Mouse (Mus musculus) gastrocnemius, adult 18-20 months (tissue): ENCODE measurements around the gene Wfdc16. TPM values are rescaled to one million over a fixed set of nuclear protein-coding genes. Genes with fewer than 3 reads are reported as not detected.
A peak's percentile ranks its signal among the peaks of the same experiment; 100 is the strongest.

Source experiments
- DNase-seq: peaks from one replicate; pipeline ENCODE4 v3.0.0; 2021; ENCODE audit warnings: low spot score
- long read RNA-seq, 2 experiments: library from polyadenylated mRNA; stranded (forward); transcript quantifications; one replicate each; pipeline ENCODE4 v2.0.0; 2021
- total RNA-seq, 2 experiments: library from RNA; stranded (reverse); gene quantifications; 2 replicates each; pipeline ENCODE4 v1.2.3; 2021

Wfdc16 gene
- total RNA-seq = not detected
- long read RNA-seq, experiment 1 = 0 reads
- long read RNA-seq, experiment 2 = 0 reads

DNA sequence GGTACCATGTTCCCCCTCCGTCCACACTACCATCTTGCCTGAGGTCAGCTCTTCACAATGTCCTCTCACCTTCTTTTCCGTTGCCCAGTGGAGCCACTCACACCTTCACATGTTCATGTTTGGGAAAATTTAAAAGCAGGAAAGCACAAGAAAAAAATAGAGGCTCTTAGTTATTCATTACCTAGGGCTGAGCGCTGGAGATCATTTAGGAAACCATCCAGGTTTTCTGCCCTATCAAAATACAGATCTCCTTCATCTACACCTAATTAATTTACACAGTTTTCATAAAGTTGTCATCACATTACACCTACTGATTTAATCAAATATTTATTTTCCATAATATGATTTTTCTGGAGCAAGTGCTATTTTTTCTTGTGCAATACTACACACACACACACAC, at the start of gene Wfdc16:
Gene Wfdc16 (minus strand): TSS at position 101 of the 400 bp plus-strand sequence.
- DNase-seq = no peak

DNA sequence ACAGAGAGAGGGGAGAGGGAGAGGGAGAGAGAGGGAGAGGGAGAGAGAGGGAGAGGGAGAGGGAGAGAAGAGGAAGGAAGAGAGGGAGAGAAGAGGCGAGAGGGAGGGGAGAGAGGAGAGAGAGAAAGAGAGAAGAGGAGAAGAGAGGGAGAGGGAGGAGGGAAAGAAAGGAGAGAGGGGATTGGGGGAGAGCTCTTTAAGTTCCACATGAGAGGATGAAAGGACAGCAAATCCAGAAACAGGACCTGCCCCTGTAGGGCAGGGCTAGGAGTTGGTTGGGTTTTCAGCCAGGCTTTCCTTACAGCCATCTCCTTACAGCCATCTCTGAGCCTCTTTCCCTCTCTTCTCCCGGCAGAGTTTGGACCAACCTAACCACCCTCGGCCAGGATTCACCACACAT, 46.2 kb upstream of the Wfdc16 start, which contains the start of gene Wfdc13:
Gene Wfdc13 (plus strand): TSS at position 301 of the 400 bp plus-strand sequence.
- DNase-seq = no peak

DNA sequence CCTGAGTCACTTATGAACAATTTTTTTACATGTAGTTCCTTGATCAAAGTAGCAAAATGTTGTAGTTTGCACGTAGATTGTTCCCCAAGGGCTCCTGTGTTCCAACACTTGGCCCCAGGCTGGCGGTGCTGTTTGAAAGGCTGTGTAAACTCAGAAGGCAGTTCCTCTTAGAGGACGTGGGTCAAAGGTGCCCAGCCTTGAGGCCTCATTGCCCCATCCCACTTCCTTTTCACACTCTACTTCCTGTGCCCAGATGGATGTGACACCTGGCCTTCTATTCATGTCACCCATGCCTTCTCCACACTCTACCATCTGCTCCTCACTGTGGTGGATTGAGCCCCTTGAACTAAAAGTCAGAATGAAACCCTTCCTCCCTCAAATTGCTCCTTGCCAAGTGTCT, 41.3 kb upstream of the Wfdc16 start:
- no peak for DNase-seq

DNA sequence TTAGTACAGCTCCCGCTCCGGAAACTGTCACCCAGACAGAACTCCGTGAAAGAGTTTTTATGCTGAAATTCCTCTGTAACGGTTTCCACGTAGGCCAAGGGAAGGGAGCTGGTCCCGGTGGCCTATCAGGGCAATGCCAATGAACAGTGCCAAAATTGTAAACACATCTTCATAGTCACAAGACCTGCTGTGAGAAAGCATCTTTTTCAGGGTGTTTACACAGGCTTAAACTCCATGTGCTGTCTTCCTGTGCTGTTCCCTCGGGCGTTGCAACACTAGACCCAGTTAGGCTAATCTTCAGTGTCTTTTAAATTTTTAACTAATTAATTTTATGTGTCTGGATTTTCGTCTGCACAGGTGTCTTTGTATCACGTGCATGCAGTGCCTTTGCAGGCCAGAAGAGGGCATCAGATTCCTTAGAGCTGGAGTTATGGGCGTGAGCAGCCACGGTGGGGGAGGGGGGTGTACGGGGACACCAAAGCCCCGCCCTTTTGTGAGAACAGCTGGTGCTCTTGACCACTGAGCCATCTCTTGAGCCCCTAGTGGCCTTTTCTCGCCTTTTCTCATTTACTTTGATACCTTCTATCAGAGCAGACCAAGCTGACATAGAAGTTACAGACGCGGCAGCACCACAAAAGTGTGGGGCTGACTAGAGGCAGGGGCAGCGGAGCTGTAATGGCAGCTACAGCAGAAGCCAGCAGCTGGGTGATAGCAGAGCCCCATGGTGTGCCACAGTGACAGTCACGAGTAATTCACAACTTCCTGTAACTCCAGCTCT, 40.4 kb upstream of the Wfdc16 start:
- DNase-seq = peak; percentile 62

DNA sequence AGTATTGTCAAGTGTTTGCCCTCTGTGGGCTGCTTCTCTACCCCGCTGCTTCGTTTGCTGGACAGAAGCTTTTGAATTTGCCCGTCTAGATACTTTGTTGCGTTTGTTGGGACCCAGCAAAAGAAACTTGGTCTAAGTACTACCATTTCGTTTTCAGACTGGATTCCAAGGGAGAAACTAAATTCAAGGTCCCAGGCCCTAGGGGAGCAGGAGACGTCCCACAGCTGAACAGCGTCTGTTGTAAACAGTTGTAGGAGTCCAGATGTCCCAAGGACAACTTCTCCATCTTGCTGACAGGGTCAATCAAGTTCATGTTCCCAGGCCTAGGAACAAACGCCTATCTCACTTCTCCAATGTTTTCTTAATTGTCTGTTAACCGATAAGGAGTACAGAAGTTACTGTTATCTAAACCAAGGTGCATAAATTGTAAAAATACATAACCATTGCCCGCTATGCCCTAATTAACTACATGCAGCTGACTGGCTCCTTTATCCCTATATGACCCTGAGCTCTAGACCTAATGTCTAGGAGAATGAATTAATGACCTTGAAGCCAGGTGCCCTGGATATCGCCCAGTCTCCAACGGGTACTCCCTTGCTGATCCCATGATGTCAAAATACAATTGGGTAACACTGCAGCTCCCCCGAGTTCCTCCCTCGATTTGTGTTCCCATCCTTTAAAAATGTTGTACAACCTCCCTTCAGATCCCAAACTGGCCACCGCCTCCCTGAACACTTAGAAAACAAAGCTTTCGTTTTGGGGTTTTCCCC, 38.5 kb upstream of the Wfdc16 start:
- DNase-seq = no peak

DNA sequence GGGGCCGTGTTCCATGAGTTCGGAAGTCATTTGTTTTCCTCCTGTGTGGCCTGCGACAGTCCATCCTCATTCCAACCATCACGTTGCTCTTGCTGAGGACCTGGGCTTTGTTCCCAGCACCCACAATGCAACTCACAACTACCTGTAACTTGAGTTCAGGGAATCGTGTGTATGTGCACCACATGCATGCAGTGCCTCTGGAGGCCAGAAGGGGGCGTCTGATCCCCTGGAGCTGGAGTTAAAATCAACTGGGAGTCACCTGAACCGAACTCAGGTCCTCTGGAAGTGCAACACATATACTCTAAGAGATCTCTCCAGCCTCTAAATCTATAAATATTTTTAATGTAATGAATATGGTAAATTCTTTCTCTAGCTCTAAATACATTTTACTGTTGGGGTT, 37.5 kb upstream of the Wfdc16 start:
- DNase-seq = no peak

DNA sequence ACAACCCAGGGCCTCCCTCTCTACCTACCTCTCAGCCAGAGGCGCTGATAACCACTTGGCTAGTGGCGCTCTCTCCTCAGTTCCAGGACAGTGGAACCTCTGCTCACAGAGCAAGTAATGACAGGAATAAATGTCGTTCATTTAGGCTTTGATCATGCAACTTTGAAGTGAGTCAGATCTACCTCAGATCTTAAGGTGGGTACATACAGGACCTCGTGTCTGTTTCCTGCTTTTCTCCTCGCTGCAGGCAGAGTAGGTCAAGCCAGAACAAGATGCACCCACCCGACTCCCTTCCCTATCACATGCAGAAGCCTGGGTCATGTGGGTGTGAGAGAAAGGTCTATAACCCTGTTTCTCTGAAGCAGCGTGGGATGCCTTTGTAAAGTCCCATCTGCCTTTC, 35.4 kb upstream of the Wfdc16 start, which contains the start of gene Wfdc11:
Gene Wfdc11 (minus strand): TSS at position 101 of the 400 bp plus-strand sequence.
- DNase-seq = no peak

DNA sequence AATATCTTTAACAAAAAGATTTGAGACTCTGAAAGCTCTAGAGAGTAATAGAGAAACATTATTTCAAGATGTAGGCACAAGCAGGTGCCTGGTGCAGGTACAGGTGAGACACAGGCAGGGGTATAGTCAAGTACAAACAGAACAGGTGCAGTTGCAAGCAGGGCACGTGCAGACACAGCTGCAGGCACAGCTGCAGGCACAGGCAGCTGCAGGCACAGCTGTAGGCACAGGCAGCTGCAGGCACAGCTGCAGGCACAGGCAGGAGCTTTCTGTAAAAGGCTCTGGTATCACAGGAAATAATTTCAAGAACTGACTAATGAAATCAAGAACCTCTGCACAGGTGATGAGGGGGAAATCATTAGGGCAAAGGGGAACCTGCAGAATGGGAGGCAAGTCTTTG, 32.3 kb upstream of the Wfdc16 start:
- DNase-seq = no peak

DNA sequence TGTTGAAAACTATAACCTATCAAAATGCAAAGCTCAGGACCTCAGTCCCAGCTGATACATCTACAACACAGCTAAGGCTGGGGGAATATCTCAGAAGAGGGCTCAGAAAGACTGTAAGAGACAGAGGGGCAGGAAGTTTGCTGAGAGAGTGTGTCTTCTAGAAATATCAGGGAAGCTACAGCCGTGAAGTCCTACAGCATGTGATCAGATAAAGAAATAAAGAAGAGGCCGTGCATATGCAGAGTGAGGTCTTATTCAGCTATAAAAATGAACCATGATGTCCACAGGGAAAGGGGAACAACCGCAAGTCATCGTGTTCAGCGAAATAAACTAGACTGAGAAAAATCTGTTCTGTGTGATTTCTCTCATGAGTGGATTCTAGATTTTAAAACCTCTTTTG, 31.7 kb upstream of the Wfdc16 start:
- DNase-seq = no peak

DNA sequence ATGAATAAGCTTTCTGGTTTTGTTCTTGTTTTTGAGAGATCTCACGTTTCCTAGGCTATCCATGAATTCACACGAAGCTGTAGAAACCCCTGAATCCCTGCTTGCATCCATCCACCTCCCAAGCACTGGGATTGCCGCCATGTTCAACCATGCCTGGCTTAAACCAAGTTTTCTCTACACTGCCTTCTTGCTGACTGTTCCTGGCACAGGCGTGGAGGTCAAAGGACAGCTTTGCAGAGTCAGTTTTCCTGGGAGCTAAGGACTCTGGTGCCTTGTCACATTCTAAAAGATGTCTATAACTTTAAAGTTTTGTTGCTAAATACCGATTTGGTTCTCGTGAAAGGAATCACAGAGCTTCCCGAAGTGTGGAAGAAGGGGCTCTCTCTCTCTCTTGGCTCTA, 26.3 kb upstream of the Wfdc16 start:
- no peak for DNase-seq

DNA sequence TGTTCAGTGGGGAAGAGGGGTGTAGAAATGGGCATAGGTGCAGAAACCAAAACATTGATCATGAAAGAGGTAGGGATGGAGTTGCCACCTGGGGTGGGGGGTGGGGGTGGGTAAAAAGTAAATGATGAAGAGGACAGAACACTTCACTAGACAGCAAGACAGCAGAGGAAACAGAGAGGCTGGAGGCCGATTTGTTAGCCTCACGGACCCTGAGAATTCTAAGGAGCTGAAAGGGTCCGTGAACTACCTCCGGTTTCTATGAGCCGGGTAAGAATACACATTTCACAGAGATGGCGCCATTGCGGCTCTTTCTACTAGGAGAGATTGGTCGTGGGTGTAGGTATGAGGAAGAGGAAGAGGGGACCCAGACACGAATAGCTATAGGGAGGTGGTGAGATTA, 17.9 kb upstream of the Wfdc16 start, which contains the start of gene Wfdc9:
Gene Wfdc9 (minus strand): TSS at position 101 of the 400 bp plus-strand sequence.
- DNase-seq = no peak

DNA sequence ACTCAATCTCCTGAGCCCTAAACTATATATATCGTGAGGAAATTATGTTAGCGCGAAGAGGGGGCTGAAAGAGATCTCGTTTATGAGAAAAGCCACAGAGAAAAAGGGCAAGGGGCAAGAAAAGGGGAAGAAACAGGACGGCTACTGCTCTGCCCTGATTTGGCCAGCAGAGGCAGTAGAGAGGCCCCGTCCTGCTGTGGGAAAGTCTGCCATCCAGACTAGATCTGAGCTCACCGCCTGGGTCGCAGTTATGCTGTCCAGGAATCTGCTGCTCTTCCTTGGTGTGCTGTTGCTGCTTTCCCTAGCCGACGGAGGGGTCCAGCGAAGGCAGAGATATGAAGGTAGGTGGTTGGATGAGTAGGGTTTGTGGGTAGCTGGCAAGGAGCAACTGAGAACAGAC, 17.3 kb upstream of the Wfdc16 start, which contains the start of gene Wfdc10:
Gene Wfdc10 (plus strand): TSS at position 189 of the 400 bp plus-strand sequence.
- DNase-seq = peak; percentile 17

DNA sequence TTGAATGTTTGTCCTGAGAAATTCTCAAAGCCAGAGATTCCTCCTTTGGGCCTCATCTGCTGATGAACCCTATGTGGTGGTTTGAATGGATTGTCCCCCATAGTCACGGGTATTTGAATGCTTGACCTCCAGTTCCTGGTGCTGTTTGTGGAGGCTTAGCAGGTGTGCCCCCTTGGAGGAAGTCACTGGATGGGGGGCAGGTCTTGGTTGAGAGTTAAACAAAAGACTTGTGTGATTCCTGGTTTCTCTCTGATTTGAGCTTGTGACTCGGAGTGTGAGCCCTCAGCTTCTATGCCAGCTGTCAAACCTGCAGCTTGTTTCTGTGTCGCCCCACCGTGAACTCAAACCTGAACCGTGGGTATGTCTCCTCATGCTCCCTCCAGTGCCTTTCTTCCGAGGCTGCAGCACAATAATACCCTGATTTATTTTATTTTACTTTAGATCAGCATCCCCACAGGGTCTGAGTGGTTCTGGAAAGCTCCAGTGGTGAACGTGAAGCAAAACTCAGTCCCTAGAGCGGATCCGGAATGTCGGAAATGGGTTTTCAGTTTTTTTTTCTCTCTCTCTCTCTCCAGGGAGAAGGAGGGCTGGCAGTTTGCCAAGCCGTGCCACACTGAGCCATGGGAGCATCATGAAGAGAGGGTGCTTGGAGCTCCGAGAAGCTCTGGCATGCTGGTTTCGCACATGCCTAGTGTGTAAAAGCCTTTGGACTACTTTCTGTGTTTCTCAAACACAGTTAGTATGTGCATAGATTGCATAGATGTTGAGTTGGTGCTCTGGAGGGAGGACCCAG, 3.5 kb upstream of the Wfdc16 start:
- no peak for DNase-seq

DNA sequence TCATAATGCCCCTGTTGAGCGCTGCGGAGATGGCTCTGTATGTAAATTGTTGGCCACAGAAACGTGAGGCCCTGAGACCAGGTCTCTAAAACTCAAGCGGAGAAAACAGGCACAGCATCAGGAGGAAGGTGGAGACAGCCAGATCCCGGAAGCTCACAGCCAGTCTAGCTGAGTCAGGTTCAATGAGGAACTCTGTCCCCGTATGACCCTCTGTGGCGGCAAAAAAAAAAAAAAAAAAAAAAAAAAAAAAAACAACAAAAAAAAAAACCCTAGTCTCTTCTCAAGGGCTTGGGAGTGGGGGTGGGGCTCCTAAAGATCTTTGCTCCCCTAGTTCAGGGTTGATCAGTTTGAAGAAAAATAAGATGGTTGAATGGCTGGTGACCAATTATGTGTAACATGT, 2.5 kb upstream of the Wfdc16 start:
- DNase-seq = no peak

DNA sequence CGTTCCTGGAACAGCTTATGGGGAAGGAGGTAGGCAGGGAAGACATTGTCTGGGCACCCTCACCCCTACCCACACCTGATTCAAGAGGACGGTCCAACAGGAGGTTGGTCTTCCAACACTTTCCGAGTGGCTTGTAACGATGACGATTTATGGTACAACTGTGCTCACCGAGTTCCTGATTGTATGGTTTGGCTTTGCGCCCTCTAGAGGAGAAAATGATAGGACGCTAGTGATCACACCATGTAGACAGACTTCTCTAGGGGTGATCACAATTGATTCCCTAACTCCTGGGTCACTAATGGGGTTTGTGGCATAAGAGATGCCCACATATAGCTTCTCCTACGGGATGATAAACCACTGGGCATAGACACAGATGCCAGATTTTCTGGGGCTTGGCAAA, 3.3 kb downstream of the Wfdc16 start:
- no peak for DNase-seq

DNA sequence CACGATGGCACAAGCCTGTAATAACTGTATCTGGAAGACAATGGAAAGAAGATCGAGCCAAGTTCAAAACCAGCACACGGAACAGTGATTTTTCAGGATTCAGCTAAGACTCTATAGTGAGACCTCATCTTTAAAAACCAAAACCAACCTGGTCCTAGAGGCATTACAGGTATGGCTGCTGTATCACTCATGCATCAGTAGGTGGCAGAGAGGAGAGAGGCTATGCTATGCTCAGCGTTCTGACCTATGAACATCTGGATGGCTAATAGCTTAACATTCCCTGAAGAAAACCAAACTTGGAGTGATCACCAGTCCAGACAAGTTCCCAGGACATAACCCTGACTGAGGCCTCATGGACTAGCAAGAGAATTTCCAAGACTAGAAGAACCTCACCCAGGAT, 16.8 kb downstream of the Wfdc16 start:
- DNase-seq = no peak

DNA sequence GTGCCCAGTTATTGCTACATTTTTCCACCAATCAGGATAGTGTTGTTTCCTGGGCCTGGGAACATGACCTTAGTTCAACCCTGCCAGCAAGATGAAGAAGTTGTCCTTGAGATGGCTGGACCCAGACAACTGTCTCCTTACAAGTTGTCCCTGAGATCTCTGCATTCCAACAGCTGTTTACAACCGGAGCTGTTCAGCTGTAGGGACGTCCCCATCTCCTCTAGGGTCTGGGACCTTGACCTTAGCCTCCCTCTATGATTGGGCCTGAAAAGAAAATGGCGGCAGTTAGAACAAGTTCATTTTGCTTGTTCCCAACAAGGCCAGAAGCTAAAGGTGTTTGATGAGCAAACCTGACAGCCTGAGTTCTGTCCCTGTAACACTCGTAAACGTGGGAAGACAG, 19.5 kb downstream of the Wfdc16 start:
- DNase-seq = no peak

DNA sequence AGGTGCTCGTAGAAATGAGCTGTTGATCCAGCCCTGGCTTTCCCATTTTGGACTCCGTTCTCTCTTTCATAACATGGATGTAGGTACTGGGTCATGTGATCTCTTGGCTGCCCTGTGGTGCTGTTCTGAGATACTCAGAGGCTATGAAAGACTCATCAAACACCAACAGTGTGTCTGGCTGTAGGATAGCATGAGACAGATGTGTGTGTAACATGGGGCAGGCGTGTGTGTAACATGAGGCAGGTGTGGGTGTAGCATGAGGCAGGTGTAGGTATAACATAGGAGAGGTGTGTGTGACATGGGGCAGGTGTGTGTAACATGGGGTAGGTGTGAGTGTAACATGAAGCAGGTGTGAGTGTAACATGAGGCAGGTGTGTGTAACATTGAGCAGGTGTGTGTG, 23.2 kb downstream of the Wfdc16 start:
- DNase-seq = no peak

DNA sequence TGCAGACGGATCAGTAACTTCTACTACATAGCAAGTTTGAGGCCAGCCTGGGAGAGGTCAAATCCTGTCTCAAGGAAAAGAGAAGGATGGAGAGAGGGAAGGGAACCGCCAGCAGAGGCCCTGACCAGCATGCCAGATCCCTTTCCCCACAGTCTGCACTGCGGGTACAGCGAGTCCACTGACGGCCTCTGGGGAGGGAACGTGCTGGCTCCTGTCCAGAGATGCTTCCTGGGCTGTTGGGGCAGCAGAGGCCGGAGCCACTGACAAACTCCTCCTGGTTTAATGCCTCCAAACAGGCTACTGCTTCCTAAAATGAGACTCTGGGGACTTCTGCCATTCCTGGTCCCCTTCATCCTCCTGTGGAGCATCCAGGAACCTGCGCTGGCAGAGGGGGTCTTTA, 25.1 kb downstream of the Wfdc16 start, which contains the start of the genes Wfdc6b and Wfdc8:
Gene Wfdc6b (plus strand): TSS at position 52 of the 400 bp plus-strand sequence.
Gene Wfdc8 (minus strand): TSS at position 156 of the 400 bp plus-strand sequence.
- peak; percentile 51 for DNase-seq

DNA sequence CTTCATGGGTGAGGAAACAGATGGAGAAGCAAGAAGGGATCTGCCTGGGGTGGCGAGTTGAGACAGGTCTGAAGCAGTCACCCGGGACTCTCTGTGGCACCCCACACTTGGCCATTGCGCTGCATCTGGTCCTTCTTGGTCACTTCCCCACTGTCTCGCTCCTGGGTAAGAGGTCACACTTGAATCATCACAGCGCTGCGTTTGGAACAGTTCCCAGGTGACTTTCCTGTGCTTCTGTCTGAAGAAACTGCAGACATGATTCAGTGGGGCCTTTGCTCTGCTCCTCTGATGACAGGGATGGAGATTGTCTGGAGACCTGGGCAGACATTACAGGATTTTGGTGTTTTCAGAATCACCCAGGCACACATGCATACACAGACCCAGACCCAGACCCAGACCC, 29.8 kb downstream of the Wfdc16 start:
- DNase-seq = no peak

DNA sequence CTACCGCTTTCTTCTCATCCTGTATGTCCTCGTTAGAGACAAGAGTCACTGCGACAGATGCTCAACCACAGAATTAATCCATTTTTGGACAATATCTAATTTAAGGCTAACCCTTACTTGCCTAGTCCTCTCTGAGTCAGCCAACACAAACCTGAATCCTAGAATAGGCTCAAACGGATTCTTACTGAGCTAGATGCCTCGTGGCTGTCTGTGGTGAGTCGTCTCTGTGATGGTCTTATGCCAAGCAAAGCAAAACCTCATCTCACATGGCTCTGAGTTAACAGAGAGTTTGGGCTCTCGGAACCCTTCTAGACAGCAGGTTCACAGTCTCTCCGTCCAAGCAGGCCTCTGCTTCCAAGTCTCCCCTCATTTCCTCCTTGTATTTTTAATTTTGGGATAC, 34.2 kb downstream of the Wfdc16 start:
- DNase-seq = no peak

DNA sequence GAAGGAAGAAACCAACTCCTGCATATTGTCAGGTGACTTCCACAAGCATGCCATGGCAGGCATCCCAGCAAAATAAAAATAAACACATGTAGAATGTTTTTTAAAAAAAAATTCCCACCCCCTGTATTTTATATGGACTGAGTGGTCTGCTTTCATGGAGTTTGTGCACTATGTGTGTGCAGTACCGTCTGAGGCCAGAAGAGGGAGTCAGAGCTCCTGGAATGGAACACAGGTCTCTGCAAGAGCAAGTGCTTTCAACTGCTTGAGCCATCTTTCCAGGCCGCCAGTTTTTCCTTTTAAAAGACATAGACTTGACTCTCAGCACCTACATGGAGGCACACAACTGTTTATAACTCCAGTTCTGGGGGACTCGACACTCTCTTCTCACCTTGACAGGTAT, 35.1 kb downstream of the Wfdc16 start:
- no peak for DNase-seq
